Mouse (Mus musculus): ENCODE measurements around the gene Mrtfa. TPM values are rescaled to one million over a fixed set of nuclear protein-coding genes. Genes with fewer than 3 reads are reported as not detected.

The Mrtfa gene
- total RNA-seq, 4 experiments from 2014 or later = 64.2 to 70.5 (median 64.9) TPM

GRCm38 (mm10) chr15:80996090-80996835 lies 194.3 kb downstream of the Mrtfa start:
- DNase-seq (ENCODE audit: low spot score in 2 of 2) = no peak

- no peak for DNase-seq (ENCODE audit: low spot score in 2 of 2)
Measured at GRCm38 (mm10) chr15:80994959-80995358, 195.6 kb downstream of the Mrtfa start.

- no peak for DNase-seq (ENCODE audit: low spot score in 2 of 2)
Measured at GRCm38 (mm10) chr15:80989712-80990111, 200.8 kb downstream of the Mrtfa start.

- DNase-seq (ENCODE audit: low spot score in 2 of 2) = no peak
Measured at GRCm38 (mm10) chr15:80988331-80988730, 202.2 kb downstream of the Mrtfa start.

- DNase-seq (ENCODE audit: low spot score in 2 of 2) = no peak
Measured at GRCm38 (mm10) chr15:80983264-80983663, 207.3 kb downstream of the Mrtfa start.

- DNase-seq (ENCODE audit: low spot score in 2 of 2) = no peak
Measured at GRCm38 (mm10) chr15:80981176-80981575, 209.4 kb downstream of the Mrtfa start.

GRCm38 (mm10) chr15:80979611-80980010 lies 210.9 kb downstream of the Mrtfa start:
- DNase-seq (ENCODE audit: low spot score in 2 of 2) = no peak

GRCm38 (mm10) chr15:80977620-80978334 lies 212.8 kb downstream of the Mrtfa start, which contains the start of gene Sgsm3:
Gene Sgsm3 (plus strand): TSS chr15:80977765.
- DNase-seq (ENCODE audit: low spot score in 2 of 2) = peak; percentile 75 to 77

GRCm38 (mm10) chr15:80975666-80976065 lies 214.9 kb downstream of the Mrtfa start:
- DNase-seq (ENCODE audit: low spot score in 2 of 2) = no peak

GRCm38 (mm10) chr15:80974311-80974710 lies 216.2 kb downstream of the Mrtfa start:
- no peak for DNase-seq (ENCODE audit: low spot score in 2 of 2)

GRCm38 (mm10) chr15:80969371-80969770 lies 221.2 kb downstream of the Mrtfa start:
- DNase-seq (ENCODE audit: low spot score in 2 of 2) = no peak

Other genes starting within 250 kb of the Mrtfa start
- 10 to 100 TPM; 27.5 to 42.6 (median 32.7) TPM for gene Adsl, start 242.3 kb downstream of the Mrtfa start, total RNA-seq (2022)
- gene Sgsm3, start 213.0 kb downstream of the Mrtfa start, total RNA-seq (2022) = 100 to 1,000 TPM in 1 of 4 experiments, 10 to 100 TPM in 3; 81.8 to 105 (median 87.0) TPM
- gene Mchr1, start 44.7 kb upstream of the Mrtfa start, total RNA-seq (2022) = 10 to 100 TPM; 23.9 to 29.4 (median 27.6) TPM
- gene Slc25a17, start 170.1 kb upstream of the Mrtfa start, total RNA-seq (2022) = 10 to 100 TPM; 41.6 to 50.4 (median 43.6) TPM
- gene St13, start 209.3 kb upstream of the Mrtfa start, total RNA-seq (2022) = 100 to 1,000 TPM; 153 to 174 (median 172) TPM
- gene Xpnpep3, start 209.4 kb upstream of the Mrtfa start, total RNA-seq (2022) = 10 to 100 TPM; 13.3 to 16.9 (median 14.7) TPM
- not detected for gene Dnajb7, start 217.5 kb upstream of the Mrtfa start, total RNA-seq (2022)

Data from left cerebral cortex, adult 8-10 months (tissue).